Mouse (Mus musculus): Measurements from ENCODE around the gene Dph7. TPM values are rescaled to one million over a fixed set of nuclear protein-coding genes. Genes with fewer than 3 reads are reported as not detected.

Gene Dph7
- polyA plus RNA-seq, 1 experiment = 27.2 TPM

GRCm38 (mm10) chr2:24976960-24977359, 14.8 kb downstream of the Dph7 start:
- no peaks in the 10 kb centered on the region for H3K27me3 ChIP-seq (ENCODE audit: control insufficient read depth, insufficient read depth, low read length)
- no peak overlapping the region for H3K27ac ChIP-seq (ENCODE audit: control insufficient read depth, insufficient read depth, low read length)
- DNase-seq = no peak
- 89% methylated on average over 5 of the region's 5 CpGs for WGBS
- peaks cover 4% of the 10 kb centered on the region; the same call in 1 of the 2 replicates for H3K36me3 ChIP-seq (ENCODE audit: control insufficient read depth, insufficient read depth, low read length)
- H3K4me3 ChIP-seq (ENCODE audit: control insufficient read depth, insufficient read depth, low read length) = no peak overlapping the region
- H3K4me1 ChIP-seq (replicated peaks; ENCODE audit: control insufficient read depth, insufficient read depth, low read length) = peaks cover 7% of the 10 kb centered on the region; the same call in 1 of the 2 replicates
- TF ChIP-seq POLR2A (IDR thresholded peaks at IDR 0.05; ENCODE audit: control insufficient read depth, extremely low read depth, insufficient read depth, low read length, poor library complexity) (no peak), CTCF (IDR thresholded peaks at IDR 0.05; ENCODE audit: borderline replicate concordance, control insufficient read depth, extremely low read depth, insufficient read depth, low read length, poor library complexity) (no peak)

- Histone ChIP-seq H3K4me1 (replicated peaks; ENCODE audit: control insufficient read depth, insufficient read depth, low read length) (no peaks in the 10 kb centered on the region), H3K27me3 (ENCODE audit: control insufficient read depth, insufficient read depth, low read length) (no peaks in the 10 kb centered on the region), H3K4me3 (ENCODE audit: control insufficient read depth, insufficient read depth, low read length) (no peak overlapping the region), H3K36me3 (ENCODE audit: control insufficient read depth, insufficient read depth, low read length) (peaks cover 50% of the 10 kb centered on the region), H3K27ac (ENCODE audit: control insufficient read depth, insufficient read depth, low read length) (no peak overlapping the region)
- WGBS = 86% methylated on average over 2 of the region's 2 CpGs
- DNase-seq = no peak
- TF ChIP-seq POLR2A (IDR thresholded peaks at IDR 0.05; ENCODE audit: control insufficient read depth, extremely low read depth, insufficient read depth, low read length, poor library complexity) (no peak), CTCF (IDR thresholded peaks at IDR 0.05; ENCODE audit: borderline replicate concordance, control insufficient read depth, extremely low read depth, insufficient read depth, low read length, poor library complexity) (no peak)
These were observed 25.6 kb downstream of the Dph7 start for GRCm38 (mm10) chr2:24987762-24988161.

- Histone ChIP-seq H3K4me1 (replicated peaks; ENCODE audit: control insufficient read depth, insufficient read depth, low read length) (no peaks in the 10 kb centered on the region), H3K27ac (ENCODE audit: control insufficient read depth, insufficient read depth, low read length) (no peak overlapping the region), H3K36me3 (ENCODE audit: control insufficient read depth, insufficient read depth, low read length) (peaks cover 16% of the 10 kb centered on the region; the same call in 1 of the 2 replicates), H3K27me3 (ENCODE audit: control insufficient read depth, insufficient read depth, low read length) (no peaks in the 10 kb centered on the region), H3K4me3 (ENCODE audit: control insufficient read depth, insufficient read depth, low read length) (no peak overlapping the region)
- 97% methylated on average over 6 of the region's 6 CpGs for WGBS
- no peak for DNase-seq
- TF ChIP-seq POLR2A (IDR thresholded peaks at IDR 0.05; ENCODE audit: control insufficient read depth, extremely low read depth, insufficient read depth, low read length, poor library complexity) = no peak
- TF ChIP-seq CTCF (IDR thresholded peaks at IDR 0.05; ENCODE audit: borderline replicate concordance, control insufficient read depth, extremely low read depth, insufficient read depth, low read length, poor library complexity) = no peak
These were observed 33.1 kb downstream of the Dph7 start for GRCm38 (mm10) chr2:24995332-24995731.

- H3K4me1 ChIP-seq (replicated peaks; ENCODE audit: control insufficient read depth, insufficient read depth, low read length) = no peaks in the 10 kb centered on the region
- no peaks in the 10 kb centered on the region for H3K27me3 ChIP-seq (ENCODE audit: control insufficient read depth, insufficient read depth, low read length)
- no peak for DNase-seq
- no peak overlapping the region for H3K27ac ChIP-seq (ENCODE audit: control insufficient read depth, insufficient read depth, low read length)
- WGBS = 98% methylated on average over 2 of the region's 2 CpGs
- no peak for TF ChIP-seq CTCF (IDR thresholded peaks at IDR 0.05; ENCODE audit: borderline replicate concordance, control insufficient read depth, extremely low read depth, insufficient read depth, low read length, poor library complexity)
- H3K36me3 ChIP-seq (ENCODE audit: control insufficient read depth, insufficient read depth, low read length) = peaks cover 9% of the 10 kb centered on the region; the same call in 1 of the 2 replicates
- H3K4me3 ChIP-seq (ENCODE audit: control insufficient read depth, insufficient read depth, low read length) = no peak overlapping the region
These were observed 34.3 kb downstream of the Dph7 start for GRCm38 (mm10) chr2:24996471-24996870.

GRCm38 (mm10) chr2:25000544-25001235, 38.5 kb downstream of the Dph7 start:
- Histone ChIP-seq H3K4me1 (replicated peaks; ENCODE audit: control insufficient read depth, insufficient read depth, low read length) (no peaks in the 10 kb centered on the region), H3K27me3 (ENCODE audit: control insufficient read depth, insufficient read depth, low read length) (no peaks in the 10 kb centered on the region), H3K27ac (ENCODE audit: control insufficient read depth, insufficient read depth, low read length) (no peak overlapping the region), H3K4me3 (ENCODE audit: control insufficient read depth, insufficient read depth, low read length) (no peak overlapping the region), H3K36me3 (ENCODE audit: control insufficient read depth, insufficient read depth, low read length) (peaks cover 15% of the 10 kb centered on the region)
- DNase-seq = peak; percentile 48
- 96% methylated on average over 3 of the region's 3 CpGs for WGBS
- TF ChIP-seq CTCF (IDR thresholded peaks at IDR 0.05; ENCODE audit: borderline replicate concordance, control insufficient read depth, extremely low read depth, insufficient read depth, low read length, poor library complexity) (no peak), POLR2A (IDR thresholded peaks at IDR 0.05; ENCODE audit: control insufficient read depth, extremely low read depth, insufficient read depth, low read length, poor library complexity) (no peak)

GRCm38 (mm10) chr2:25003946-25004786, 42.0 kb downstream of the Dph7 start:
- no peak overlapping the region for H3K4me3 ChIP-seq (ENCODE audit: control insufficient read depth, insufficient read depth, low read length)
- 94% methylated on average over 9 of the region's 9 CpGs for WGBS
- no peak for TF ChIP-seq CTCF (IDR thresholded peaks at IDR 0.05; ENCODE audit: borderline replicate concordance, control insufficient read depth, extremely low read depth, insufficient read depth, low read length, poor library complexity)
- no peak for TF ChIP-seq POLR2A (IDR thresholded peaks at IDR 0.05; ENCODE audit: control insufficient read depth, extremely low read depth, insufficient read depth, low read length, poor library complexity)
- H3K36me3 ChIP-seq (ENCODE audit: control insufficient read depth, insufficient read depth, low read length) = peaks cover 6% of the 10 kb centered on the region
- H3K27me3 ChIP-seq (ENCODE audit: control insufficient read depth, insufficient read depth, low read length) = no peaks in the 10 kb centered on the region
- H3K4me1 ChIP-seq (replicated peaks; ENCODE audit: control insufficient read depth, insufficient read depth, low read length) = no peaks in the 10 kb centered on the region
- DNase-seq = no peak
- no peak overlapping the region for H3K27ac ChIP-seq (ENCODE audit: control insufficient read depth, insufficient read depth, low read length)

All from thymus, adult 2 months (tissue).